Mouse (Mus musculus) intestine, embryonic 15.5 days (tissue): Measurements from ENCODE around the gene Galnt6. TPM values are rescaled to one million over a fixed set of nuclear protein-coding genes. Genes with fewer than 3 reads are reported as not detected.

Source experiments
- ATAC-seq: fragments of 200-750 bp; cut with Nextera tagmentation; 2 replicates; pipeline ENCODE4 v1.8.0; 2017; ENCODE audit warnings: moderate TSS enrichment, moderate library complexity
- H3K27ac ChIP-seq: fragments of 300-500 bp; sonication (generic); 2 replicates; pipeline ENCODE4 v1.5.1; 2015; ENCODE audit warnings: mild to moderate bottlenecking, inconsistent platforms
- H3K27me3 ChIP-seq: fragments of 300-500 bp; sonication (generic); replicated peaks from 2 replicates; pipeline ENCODE4 v1.6.1; 2015; ENCODE audit warnings: inconsistent platforms
- H3K36me3 ChIP-seq: fragments of 300-500 bp; sonication (generic); 2 replicates; pipeline ENCODE4 v1.6.1; 2015; ENCODE audit warnings: inconsistent platforms
- H3K4me1 ChIP-seq: fragments of 300-500 bp; sonication (generic); replicated peaks from 2 replicates; pipeline ENCODE4 v1.6.1; 2015; ENCODE audit warnings: inconsistent platforms
- H3K4me2 ChIP-seq: fragments of 300-500 bp; sonication (generic); replicated peaks from 2 replicates; pipeline ENCODE4 v1.6.1; 2015; ENCODE audit warnings: mild to moderate bottlenecking, inconsistent platforms
- H3K4me3 ChIP-seq: fragments of 300-500 bp; sonication (generic); replicated peaks from 2 replicates; pipeline ENCODE4 v1.5.1; 2015; ENCODE audit warnings: inconsistent platforms
- H3K9ac ChIP-seq: fragments of 300-500 bp; sonication (generic); 2 replicates; pipeline ENCODE4 v1.6.1; 2015; ENCODE audit warnings: inconsistent platforms
- H3K9me3 ChIP-seq: fragments of 300-500 bp; sonication (generic); 2 replicates; pipeline ENCODE4 v1.6.1; 2016; ENCODE audit warnings: inconsistent platforms
- WGBS: fragments of 180-500 bp; shearing (Covaris S2); methylation state at CpG from one replicate; pipeline ENCODE4 v1.1.7; 2015; 5-methylcytosine and 5-hydroxymethylcytosine counted together
- polyA plus RNA-seq: library from polyadenylated mRNA; unstranded; fragments of >200 nt; fragmentation: Nextera tagmentation; extraction: Ambion mirVana; gene quantifications from 2 replicates; pipeline ENCODE4 v1.2.1, GENCODE M21; 2015

The Galnt6 gene
- polyA plus RNA-seq, 1 experiment from 2014 or later, result 4.2 TPM

DNA sequence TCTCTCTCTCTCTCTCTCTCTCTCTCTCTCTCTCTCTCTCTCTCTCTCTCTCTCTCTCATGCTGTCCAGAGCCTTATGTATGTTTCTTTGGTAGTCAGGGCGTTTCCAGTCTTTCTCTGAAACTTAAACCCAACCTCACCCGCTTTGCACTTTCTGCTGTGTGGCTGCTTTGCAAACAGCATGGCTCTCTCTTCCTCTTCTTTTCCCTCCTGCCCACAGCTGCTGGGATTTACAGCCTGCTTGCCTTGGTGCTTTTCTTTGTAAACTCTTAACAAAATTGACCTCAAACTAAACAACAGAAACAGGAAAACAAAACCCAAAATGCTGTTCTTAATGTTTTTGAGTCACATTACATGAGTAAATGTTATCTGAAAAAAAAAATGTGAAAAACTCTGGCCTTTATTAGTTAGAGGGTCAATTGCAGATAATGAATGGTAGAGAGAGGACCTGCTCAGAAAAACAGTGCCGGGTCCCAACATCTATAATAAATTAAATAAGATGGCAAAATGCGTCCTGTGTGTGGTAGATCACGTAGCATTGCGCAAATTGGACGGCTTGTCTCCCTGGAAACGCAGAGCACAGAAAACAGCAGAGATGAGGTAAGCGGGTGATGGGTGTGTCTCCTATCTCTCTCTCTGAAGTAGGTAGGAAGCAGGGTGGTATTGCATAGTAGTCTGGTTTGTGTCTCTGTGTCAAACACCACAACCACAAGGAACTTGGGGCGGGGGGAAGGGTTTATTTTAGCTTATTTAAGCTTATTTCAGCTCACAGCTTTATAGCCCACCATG lies 20.8 kb upstream of the Galnt6 start:
- WGBS, result 43% methylated on average over 10 of the region's 10 CpGs
- 0 out of 2 replicates have a peak, but pooled peaks have one; percentile 19 for ATAC-seq

DNA sequence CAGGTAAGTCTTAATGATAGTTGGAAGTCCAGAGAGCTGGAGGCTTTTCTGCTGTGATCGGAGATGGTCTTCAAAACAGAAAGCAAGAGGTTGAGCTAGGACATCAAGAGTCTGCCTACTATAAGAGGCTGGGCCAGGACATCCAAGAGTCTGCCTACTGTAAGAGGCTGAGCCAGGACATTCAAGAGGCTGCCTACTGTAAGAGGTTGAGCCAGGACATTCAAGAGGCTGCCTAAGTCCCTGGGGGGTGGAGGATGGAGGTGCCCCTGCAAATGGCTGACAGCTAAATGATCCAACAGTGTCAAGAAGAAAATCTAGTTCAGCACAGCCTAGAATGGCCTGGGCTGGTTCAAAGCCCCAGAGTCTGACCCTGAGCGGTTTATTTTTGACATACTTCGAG lies 19.4 kb upstream of the Galnt6 start:
- Histone ChIP-seq H3K27ac (no peak overlapping the region), H3K9ac (no peak overlapping the region), H3K36me3 (no peaks in the 10 kb centered on the region), H3K9me3 (no peaks in the 10 kb centered on the region), H3K27me3 (no peaks in the 10 kb centered on the region), H3K4me3 (no peak overlapping the region), H3K4me1 (peaks cover 9% of the 10 kb centered on the region), H3K4me2 (no peak overlapping the region)
- no peak for ATAC-seq
- WGBS, result 88% methylated on average over 3 of the region's 3 CpGs

More for the DNA sequence above, 20.8 kb upstream of the Galnt6 start:
- Histone ChIP-seq H3K9me3 (no peaks in the 10 kb centered on the region), H3K4me1 (peaks cover 11% of the 10 kb centered on the region), H3K4me2 (no peak overlapping the region), H3K36me3 (no peaks in the 10 kb centered on the region), H3K27me3 (no peaks in the 10 kb centered on the region), H3K9ac (no peak overlapping the region), H3K4me3 (no peak overlapping the region), H3K27ac (no peak overlapping the region)

DNA sequence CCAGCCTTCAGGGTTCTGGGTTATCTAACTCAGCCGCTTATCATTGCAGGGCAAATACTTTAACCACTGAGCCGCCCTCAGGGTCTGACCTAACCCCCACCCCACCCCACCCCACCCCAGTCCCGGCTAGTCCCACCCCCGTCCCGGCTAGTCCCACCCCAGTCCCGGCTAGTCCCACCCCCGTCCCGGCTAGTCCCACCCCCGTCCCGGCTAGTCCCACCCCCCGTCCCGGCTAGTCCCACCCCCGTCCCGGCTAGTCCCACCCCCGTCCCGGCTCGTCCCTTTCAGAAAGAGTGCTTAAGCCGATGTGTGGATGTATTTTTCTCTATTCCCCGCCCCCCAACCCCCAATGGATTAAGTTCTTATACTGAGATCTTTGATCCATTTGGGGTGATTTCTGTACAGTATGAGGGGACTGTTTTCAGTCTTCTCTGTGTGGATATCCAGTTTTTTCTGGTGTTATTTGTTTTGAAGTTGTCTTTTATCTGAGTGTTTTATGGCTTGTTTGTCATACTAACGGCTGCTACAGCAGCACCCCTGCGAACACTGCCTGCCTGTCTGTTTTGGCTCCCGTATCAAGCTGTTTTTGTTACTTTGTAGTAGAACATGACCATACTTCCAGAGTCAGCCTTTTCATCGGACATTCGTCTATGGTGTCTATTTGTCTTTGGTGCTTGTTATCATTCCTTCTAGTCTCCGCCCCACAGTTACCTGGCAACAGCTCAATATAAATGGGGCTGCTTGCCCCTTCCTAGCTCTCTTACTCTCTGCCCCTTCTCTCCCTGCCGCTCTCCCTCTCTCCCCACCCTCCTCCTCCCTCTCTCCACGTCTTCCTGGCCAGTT lies 18.2 kb upstream of the Galnt6 start:
- 2% methylated on average over 27 of the region's 27 CpGs for WGBS
- ATAC-seq, result peak; percentile 91
- H3K27ac ChIP-seq, result peak overlapping the region; percentile 66
- H3K9me3 ChIP-seq, result no peaks in the 10 kb centered on the region
- peaks cover 9% of the 10 kb centered on the region for H3K4me1 ChIP-seq
- H3K4me3 ChIP-seq, result peak overlapping the region; percentile 12
- H3K36me3 ChIP-seq, result no peaks in the 10 kb centered on the region
- no peaks in the 10 kb centered on the region for H3K27me3 ChIP-seq
- no peak overlapping the region for H3K9ac ChIP-seq
- H3K4me2 ChIP-seq, result peak overlapping the region; percentile 56

DNA sequence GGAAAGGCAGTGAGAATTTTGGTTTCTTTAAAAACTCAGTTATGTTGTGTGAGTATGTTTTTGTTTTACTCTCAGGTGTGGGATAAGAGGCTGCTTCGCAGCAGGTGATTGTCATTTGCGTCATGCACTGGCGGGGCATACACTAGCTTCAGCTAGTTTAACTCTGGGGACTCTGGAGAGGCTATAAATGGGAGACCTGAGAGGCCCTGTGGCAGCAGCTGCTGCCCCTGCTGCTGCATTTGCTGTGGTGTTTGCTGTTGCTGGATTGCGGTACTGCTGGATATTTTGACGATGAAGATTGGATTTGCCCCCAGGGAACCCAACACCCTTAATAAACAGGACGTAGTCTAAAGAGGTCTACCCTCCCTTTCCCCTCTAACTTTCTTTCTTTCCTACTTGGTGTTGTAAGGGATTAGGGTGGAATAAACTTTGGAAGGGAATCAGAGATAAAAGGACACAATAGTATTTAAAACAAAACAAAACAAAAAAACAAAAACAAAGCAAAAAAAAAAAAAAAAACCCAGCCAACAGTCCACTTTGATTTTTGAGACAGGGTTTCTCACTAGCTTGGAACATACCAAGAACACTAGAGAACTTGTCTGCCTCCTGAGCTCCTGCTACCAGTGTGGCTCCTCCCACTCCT lies 17.4 kb upstream of the Galnt6 start:
- Histone ChIP-seq H3K9ac (no peak overlapping the region), H3K4me1 (peaks cover 9% of the 10 kb centered on the region), H3K9me3 (no peaks in the 10 kb centered on the region), H3K27ac (no peak overlapping the region), H3K4me3 (peak overlapping the region; percentile 12), H3K27me3 (no peaks in the 10 kb centered on the region), H3K4me2 (peak overlapping the region; percentile 56), H3K36me3 (no peaks in the 10 kb centered on the region)
- peak; percentile 30 for ATAC-seq
- WGBS, result 25% methylated on average over 6 of the region's 6 CpGs

DNA sequence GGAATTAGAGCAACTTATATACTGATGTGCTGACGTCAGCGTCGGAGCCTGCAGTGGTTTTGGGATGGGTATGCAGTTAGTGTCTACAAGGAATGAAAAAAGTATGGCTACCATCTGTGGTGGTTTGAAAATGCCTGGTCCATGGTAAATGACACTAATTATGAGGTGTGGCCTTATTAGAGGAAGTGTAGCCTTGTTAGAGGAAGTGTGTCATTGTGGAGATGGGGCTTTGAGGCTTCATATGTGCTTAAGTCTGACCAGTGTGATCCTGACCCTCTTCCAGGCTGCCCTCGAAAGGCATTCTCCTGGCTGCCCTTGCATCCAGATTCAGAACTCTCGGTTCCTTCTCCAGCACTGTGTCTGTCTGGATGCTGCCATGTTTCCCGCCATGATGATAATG lies 14.1 kb upstream of the Galnt6 start:
- Histone ChIP-seq H3K27ac (no peak overlapping the region), H3K4me3 (no peak overlapping the region), H3K4me2 (no peak overlapping the region), H3K9ac (no peak overlapping the region), H3K27me3 (no peaks in the 10 kb centered on the region), H3K9me3 (no peaks in the 10 kb centered on the region), H3K4me1 (peaks cover 8% of the 10 kb centered on the region), H3K36me3 (no peaks in the 10 kb centered on the region)
- ATAC-seq, result no peak
- WGBS, result 87% methylated on average over 6 of the region's 6 CpGs

DNA sequence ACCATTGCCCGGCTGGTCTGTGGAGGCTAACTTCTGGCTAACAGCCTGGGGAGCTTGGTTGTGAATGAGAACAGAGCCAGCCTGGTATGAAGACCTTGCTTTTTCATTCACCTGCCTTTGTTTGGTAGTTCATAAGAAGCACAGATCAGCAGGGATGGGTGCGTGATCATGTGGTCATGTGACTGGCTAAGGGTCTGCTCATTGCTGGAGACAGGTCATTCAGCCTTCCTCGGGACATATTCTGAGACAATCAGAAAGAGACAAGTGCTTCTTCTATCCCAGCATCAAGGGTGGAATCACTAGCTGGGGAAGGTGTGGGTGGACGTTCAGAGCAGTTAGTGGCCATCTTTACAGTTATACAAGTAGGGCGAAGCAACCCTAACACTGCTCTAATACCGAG lies 10.3 kb upstream of the Galnt6 start:
- Histone ChIP-seq H3K9ac (no peak overlapping the region), H3K27me3 (no peaks in the 10 kb centered on the region), H3K27ac (no peak overlapping the region), H3K4me2 (no peak overlapping the region), H3K4me3 (no peak overlapping the region), H3K9me3 (no peaks in the 10 kb centered on the region), H3K4me1 (no peaks in the 10 kb centered on the region), H3K36me3 (no peaks in the 10 kb centered on the region)
- no peak for ATAC-seq
- WGBS, result 86% methylated on average over 6 of the region's 6 CpGs

DNA sequence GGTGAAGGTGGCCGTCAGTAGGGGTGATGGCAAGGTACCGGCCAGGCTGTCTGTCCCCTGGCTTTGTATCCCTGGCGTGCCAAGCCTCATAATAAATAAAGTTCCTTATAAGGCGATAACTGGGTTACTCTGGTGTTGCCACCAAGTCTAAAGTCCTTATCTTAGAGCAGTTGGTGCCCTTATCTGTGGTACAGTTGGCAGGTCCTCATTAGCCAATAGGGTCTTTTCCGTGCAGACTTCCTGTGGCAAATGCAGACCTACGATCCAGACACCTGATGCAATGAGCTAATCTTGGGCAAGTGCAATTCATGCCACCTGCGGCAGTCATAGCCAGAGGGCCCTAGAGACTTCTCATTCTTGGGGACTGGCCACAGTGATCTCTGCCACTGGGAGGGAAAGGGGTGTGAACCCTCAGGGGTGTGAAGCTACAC lies 9.2 kb upstream of the Galnt6 start:
- Histone ChIP-seq H3K4me2 (no peak overlapping the region), H3K9me3 (no peaks in the 10 kb centered on the region), H3K9ac (no peak overlapping the region), H3K4me1 (no peaks in the 10 kb centered on the region), H3K27ac (no peak overlapping the region), H3K36me3 (no peaks in the 10 kb centered on the region), H3K27me3 (no peaks in the 10 kb centered on the region), H3K4me3 (no peak overlapping the region)
- ATAC-seq, result peak; percentile 79
- 73% methylated on average over 7 of the region's 7 CpGs for WGBS

DNA sequence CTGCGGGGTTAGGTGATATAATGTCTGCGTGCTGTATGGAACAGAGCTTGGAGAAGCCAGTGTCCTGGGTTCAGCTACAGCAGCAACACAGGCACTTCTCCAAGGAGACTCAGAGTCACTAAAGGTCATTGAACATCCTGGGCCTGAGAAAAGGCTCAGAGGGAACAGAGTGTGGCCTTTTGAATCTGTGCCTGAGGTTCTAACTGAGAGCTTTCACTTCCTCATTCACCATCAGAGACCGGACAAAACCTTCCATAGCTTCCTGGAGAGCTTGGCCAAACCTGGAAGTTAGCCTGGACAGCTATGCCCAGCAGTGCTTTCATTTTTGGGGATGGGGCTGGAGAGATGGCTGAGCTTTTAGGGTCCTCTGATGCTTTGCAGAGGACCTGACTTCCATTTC lies 8.5 kb upstream of the Galnt6 start:
- Histone ChIP-seq H3K4me2 (no peak overlapping the region), H3K4me3 (no peak overlapping the region), H3K9me3 (no peaks in the 10 kb centered on the region), H3K9ac (no peak overlapping the region), H3K27me3 (no peaks in the 10 kb centered on the region), H3K36me3 (no peaks in the 10 kb centered on the region), H3K27ac (no peak overlapping the region), H3K4me1 (no peaks in the 10 kb centered on the region)
- no peak for ATAC-seq
- 89% methylated on average over 3 of the region's 3 CpGs for WGBS

DNA sequence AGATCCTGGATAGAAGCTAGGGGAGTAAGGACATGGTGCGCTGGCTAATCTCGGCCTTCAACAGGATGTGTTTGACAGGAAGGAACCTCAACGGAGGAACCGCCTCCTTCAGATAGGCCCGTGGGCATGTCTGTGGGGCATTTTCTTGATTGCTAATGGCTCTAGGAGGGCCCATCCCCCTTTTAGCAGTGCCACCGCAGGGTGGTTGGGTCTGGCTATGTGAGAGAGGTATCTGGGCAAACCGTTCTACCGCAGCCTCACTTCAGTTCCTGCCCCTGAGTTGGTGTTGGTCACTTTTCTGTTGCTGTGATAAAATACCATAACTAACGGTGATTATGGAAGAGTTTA lies 6.8 kb upstream of the Galnt6 start:
- Histone ChIP-seq H3K27ac (no peak overlapping the region), H3K4me3 (no peak overlapping the region), H3K36me3 (no peaks in the 10 kb centered on the region), H3K9ac (no peak overlapping the region), H3K27me3 (0 out of 2 replicates have a peak, but pooled peaks cover 3% of the 10 kb centered on the region), H3K4me2 (no peak overlapping the region), H3K4me1 (no peaks in the 10 kb centered on the region), H3K9me3 (no peaks in the 10 kb centered on the region)
- no peak for ATAC-seq
- WGBS, result 81% methylated on average over 9 of the region's 9 CpGs

DNA sequence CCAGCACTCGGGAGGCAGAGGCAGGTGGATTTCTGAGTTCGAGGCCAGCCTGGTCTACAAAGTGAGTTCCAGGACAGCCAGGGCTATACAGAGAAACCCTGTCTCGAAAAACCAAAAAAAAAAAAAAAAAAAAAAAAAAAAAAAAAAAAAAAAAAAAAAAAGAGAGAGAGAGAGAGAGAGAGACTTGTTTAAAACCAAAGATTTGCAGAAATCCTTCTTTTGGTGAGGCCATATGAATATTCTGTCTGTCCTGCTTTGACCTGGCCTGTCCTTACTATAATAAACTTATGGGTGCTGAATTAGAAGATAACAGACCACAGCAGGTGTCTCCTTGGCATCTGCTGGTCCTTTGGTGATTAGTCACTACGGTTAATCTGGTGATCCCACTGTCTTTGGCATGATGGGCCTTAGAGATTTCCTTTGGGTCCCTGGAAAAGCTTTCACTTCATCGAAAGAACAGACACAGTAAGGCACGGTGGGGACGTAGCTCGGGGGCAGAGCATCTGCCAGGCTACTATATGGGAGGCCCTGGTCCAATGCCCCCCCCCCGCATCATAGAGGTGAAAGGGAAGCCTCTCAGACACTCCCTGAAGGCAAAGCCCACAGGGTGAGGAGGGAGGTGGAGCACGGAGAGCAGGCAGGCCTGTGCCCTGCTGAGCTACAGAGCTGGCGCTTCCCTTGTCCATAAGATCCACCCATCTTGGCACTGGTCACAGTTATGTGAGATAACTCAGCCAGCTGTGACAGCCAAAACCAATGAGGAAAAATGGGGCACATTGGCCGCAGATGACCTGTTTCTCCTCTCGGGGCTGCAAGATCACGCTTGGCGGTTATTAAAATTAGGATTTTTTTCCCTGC lies 6.1 kb upstream of the Galnt6 start:
- H3K4me2 ChIP-seq, result no peak overlapping the region
- WGBS, result 89% methylated on average over 14 of the region's 15 CpGs
- H3K9ac ChIP-seq, result no peak overlapping the region
- no peak overlapping the region for H3K4me3 ChIP-seq
- H3K9me3 ChIP-seq, result no peaks in the 10 kb centered on the region
- no peaks in the 10 kb centered on the region for H3K4me1 ChIP-seq
- no peaks in the 10 kb centered on the region for H3K36me3 ChIP-seq
- ATAC-seq, result no peak
- H3K27me3 ChIP-seq, result 0 out of 2 replicates have a peak, but pooled peaks cover 3% of the 10 kb centered on the region
- no peak overlapping the region for H3K27ac ChIP-seq

DNA sequence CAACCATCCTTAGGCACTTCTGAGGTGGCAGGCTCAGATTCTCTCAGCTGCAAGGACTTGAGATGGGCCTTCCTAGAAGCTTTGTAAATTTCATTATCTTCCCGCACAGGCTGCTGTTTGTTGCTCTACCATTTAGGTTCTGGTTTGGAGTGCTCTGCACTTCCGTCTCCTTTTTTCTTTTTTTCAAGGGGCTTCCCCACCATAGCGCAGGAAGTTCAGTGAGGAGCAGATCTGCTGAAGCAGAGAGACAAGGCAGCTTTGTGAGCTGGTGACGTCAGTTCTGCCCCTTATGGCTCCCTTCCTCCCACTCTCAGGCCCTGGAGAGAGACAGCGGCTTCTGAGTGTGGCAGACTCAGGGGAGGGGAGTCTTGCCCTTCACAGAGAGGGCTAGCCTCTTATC lies 3.4 kb upstream of the Galnt6 start:
- peaks cover 16% of the 10 kb centered on the region for H3K4me1 ChIP-seq
- no peak overlapping the region for H3K4me3 ChIP-seq
- no peak overlapping the region for H3K9ac ChIP-seq
- no peak overlapping the region for H3K27ac ChIP-seq
- peak; percentile 34; the same call in 1 of the 2 replicates for ATAC-seq
- no peak overlapping the region for H3K4me2 ChIP-seq
- 32% methylated on average over 5 of the region's 5 CpGs for WGBS
- peaks cover 26% of the 10 kb centered on the region for H3K27me3 ChIP-seq
- H3K36me3 ChIP-seq, result no peaks in the 10 kb centered on the region
- no peaks in the 10 kb centered on the region for H3K9me3 ChIP-seq
